Mouse (Mus musculus) CH12.LX (cell line): ENCODE results near the gene Ddx27. TPM values are rescaled to one million over a fixed set of nuclear protein-coding genes. Genes with fewer than 3 reads are reported as not detected.
A peak's percentile ranks its signal among the peaks of the same experiment; 100 is the strongest.

Experiments used
- DNase-seq: peaks from one replicate; pipeline ENCODE4 v3.0.0-alpha.2; 2013; ENCODE audit errors: extremely low read depth
- H3K27ac ChIP-seq: 2 replicates; pipeline ENCODE4 v1.5.1; 2012; ENCODE audit warnings: low read depth, mild to moderate bottlenecking, control low read depth, moderate library complexity; ENCODE audit not compliant: insufficient read depth
- H3K27me3 ChIP-seq: replicated peaks from 2 replicates; pipeline ENCODE3; 2012; ENCODE audit warnings: inconsistent platforms
- H3K36me3 ChIP-seq, 2 experiments: replicated peaks in 1 of 2; 2 replicates each; pipeline versions ENCODE3 to v1.6.1; 2012; ENCODE audit warnings: inconsistent platforms in 1 of 2, low read length in 1 of 2, mild to moderate bottlenecking in 1 of 2, mixed read lengths in 1 of 2, moderate library complexity in 1 of 2; ENCODE audit not compliant: control insufficient read depth in 1 of 2, insufficient read depth in 1 of 2
- H3K4me1 ChIP-seq, 2 experiments: 2 replicates each; pipeline ENCODE4 v1.6.1; 2012; ENCODE audit warnings: inconsistent platforms in 1 of 2, moderate library complexity in 1 of 2; ENCODE audit not compliant: insufficient read depth in 2 of 2, control insufficient read depth in 1 of 2
- H3K4me2 ChIP-seq: 2 replicates; pipeline ENCODE4 v1.6.1; 2012; ENCODE audit warnings: low read depth, mild to moderate bottlenecking, control low read depth; ENCODE audit not compliant: poor library complexity, insufficient read depth, severe bottlenecking
- H3K4me3 ChIP-seq, 3 experiments: fragments of 150-350 bp in 1 of 3; sonication (generic) in 1 of 3; replicated peaks in 1 of 3; 2 replicates each; pipeline versions ENCODE3 to v1.5.1; 2011 to 2012; ENCODE audit warnings: low read depth in 2 of 3, low read length in 2 of 3, mild to moderate bottlenecking in 2 of 3, moderate library complexity in 2 of 3, control low read depth in 1 of 3, improper control_type of control experiment in 1 of 3, inconsistent platforms in 1 of 3, mixed read lengths in 1 of 3; ENCODE audit not compliant: poor library complexity in 1 of 3
- H3K79me2 ChIP-seq: replicated peaks from 2 replicates; pipeline ENCODE4 v1.6.1; 2012; ENCODE audit warnings: mild to moderate bottlenecking, moderate library complexity; ENCODE audit not compliant: control insufficient read depth, poor library complexity, insufficient read depth, severe bottlenecking; ENCODE audit errors: extremely low read depth
- H3K9ac ChIP-seq: 2 replicates; pipeline ENCODE4 v1.6.1; 2012; ENCODE audit warnings: low read depth, mild to moderate bottlenecking, control low read depth, moderate library complexity; ENCODE audit not compliant: insufficient read depth
- H3K9me3 ChIP-seq: replicated peaks from 2 replicates; pipeline ENCODE3; 2012; ENCODE audit warnings: low read length, inconsistent platforms, mixed read lengths
- BHLHE40 ChIP-seq: IDR thresholded peaks from 2 replicates; pipeline ENCODE4 v1.6.1; 2011; ENCODE audit warnings: mild to moderate bottlenecking, low read depth, low read length, improper control_type of control experiment
- CHD2 ChIP-seq: IDR thresholded peaks from 2 replicates; pipeline ENCODE4 v1.6.1; 2011; ENCODE audit warnings: low read length, improper control_type of control experiment
- ELF1 ChIP-seq: IDR thresholded peaks from 2 replicates; pipeline ENCODE4 v1.6.1; 2014; ENCODE audit warnings: low read depth, mild to moderate bottlenecking, inconsistent platforms, low read length, improper control_type of control experiment
- EP300 ChIP-seq: IDR thresholded peaks from 2 replicates; pipeline ENCODE4 v1.6.1; 2011; ENCODE audit warnings: low read length, improper control_type of control experiment
- ETS1 ChIP-seq: conservative IDR thresholded peaks from 2 replicates; pipeline ENCODE4 v1.6.1; 2012; ENCODE audit warnings: low read depth, mild to moderate bottlenecking, inconsistent platforms, low read length, improper control_type of control experiment, moderate library complexity
- GABPA ChIP-seq: IDR thresholded peaks from 2 replicates; pipeline ENCODE4 v1.6.1; 2012; ENCODE audit warnings: low read depth, low read length, improper control_type of control experiment, inconsistent platforms; ENCODE audit not compliant: insufficient replicate concordance
- JUN ChIP-seq: IDR thresholded peaks from 2 replicates; pipeline ENCODE4 v1.6.1; 2011; ENCODE audit warnings: low read depth, mild to moderate bottlenecking, low read length, improper control_type of control experiment, moderate library complexity; ENCODE audit not compliant: insufficient read depth
- JUND ChIP-seq: conservative IDR thresholded peaks from 2 replicates; pipeline ENCODE4 v1.6.1; 2011; ENCODE audit warnings: low read depth, low read length, improper control_type of control experiment
- MAFK ChIP-seq: IDR thresholded peaks from 2 replicates; pipeline ENCODE4 v1.6.1; 2011; ENCODE audit warnings: low read length, improper control_type of control experiment; ENCODE audit not compliant: insufficient replicate concordance
- MAX ChIP-seq: IDR thresholded peaks from 2 replicates; pipeline ENCODE4 v1.6.1; 2011; ENCODE audit warnings: low read length, improper control_type of control experiment
- MAZ ChIP-seq: IDR thresholded peaks from 2 replicates; pipeline ENCODE4 v1.6.1; 2012; ENCODE audit warnings: low read depth, mild to moderate bottlenecking, inconsistent platforms, low read length, improper control_type of control experiment, moderate library complexity
- MEF2A ChIP-seq: IDR thresholded peaks from 2 replicates; pipeline ENCODE4 v1.6.1; 2014; ENCODE audit warnings: low read depth, mild to moderate bottlenecking, inconsistent platforms, low read length, improper control_type of control experiment, borderline replicate concordance
- MXI1 ChIP-seq: IDR thresholded peaks from 2 replicates; pipeline ENCODE4 v1.6.1; 2011; ENCODE audit warnings: mild to moderate bottlenecking, low read depth, low read length, improper control_type of control experiment
- MYC ChIP-seq: IDR thresholded peaks from 2 replicates; pipeline ENCODE4 v1.6.1; 2011; ENCODE audit warnings: low read depth, mild to moderate bottlenecking, improper control_type of control experiment, low read length
- NELFE ChIP-seq: IDR thresholded peaks from 2 replicates; pipeline ENCODE4 v1.6.1; 2011; ENCODE audit warnings: low read depth, low read length, improper control_type of control experiment
- NRF1 ChIP-seq: IDR thresholded peaks from 2 replicates; pipeline ENCODE4 v1.6.1; 2014; ENCODE audit warnings: low read depth, mild to moderate bottlenecking, inconsistent platforms, low read length, improper control_type of control experiment, moderate library complexity
- PAX5 ChIP-seq: IDR thresholded peaks from 2 replicates; pipeline ENCODE4 v1.6.1; 2012; ENCODE audit warnings: low read length, inconsistent platforms, mixed read lengths
- POLR2A ChIP-seq: IDR thresholded peaks from 2 replicates; pipeline ENCODE4 v1.6.1; 2011; ENCODE audit warnings: low read depth, mild to moderate bottlenecking, improper control_type of control experiment, low read length
- POLR2AphosphoS2 ChIP-seq: IDR thresholded peaks from 2 replicates; pipeline ENCODE4 v1.6.1; 2011; ENCODE audit warnings: low read depth, low read length, improper control_type of control experiment
- RAD21 ChIP-seq: IDR thresholded peaks from 2 replicates; pipeline ENCODE4 v1.6.1; 2011; ENCODE audit warnings: low read depth, mild to moderate bottlenecking, low read length, improper control_type of control experiment, moderate library complexity
- TBP ChIP-seq: conservative IDR thresholded peaks from 2 replicates; pipeline ENCODE4 v1.6.1; 2011; ENCODE audit warnings: low read depth, low read length, improper control_type of control experiment
- UBTF ChIP-seq: IDR thresholded peaks from 2 replicates; pipeline ENCODE4 v1.6.1; 2012; ENCODE audit warnings: low read depth, mild to moderate bottlenecking, inconsistent platforms, low read length, improper control_type of control experiment, moderate library complexity
- USF2 ChIP-seq: conservative IDR thresholded peaks from 2 replicates; pipeline ENCODE4 v1.6.1; 2011; ENCODE audit warnings: low read depth, low read length, improper control_type of control experiment
- ZMIZ1 ChIP-seq: IDR thresholded peaks from 2 replicates; pipeline ENCODE4 v1.6.1; 2012; ENCODE audit warnings: low read depth, mild to moderate bottlenecking, inconsistent platforms, low read length, improper control_type of control experiment
- dilution Hi-C: fragments of 300-500 bp; cut with MboI; formaldehyde crosslinking; loops from 2 replicates; pipeline ENCODE4 v1.14.3; 2020; ENCODE audit warnings: low sequenced_read_pairs; ENCODE audit not compliant: extremely low pct_unique_long_range_greater_than_20kb, extremely low pct_ligation_motif_present
- in situ Hi-C: fragments of 300-500 bp; cut with MboI; formaldehyde crosslinking; loops from 3 replicates; pipeline ENCODE4 v1.14.3; 2019; ENCODE audit warnings: low sequenced_read_pairs, low pct_ligation_motif_present, low pct_unique_long_range_greater_than_20kb, mixed read lengths
- polyA plus RNA-seq: library from polyadenylated mRNA; unstranded; fragments of >175 nt; gene quantifications from 2 replicates; pipeline ENCODE4 v1.2.1, GENCODE M21; 2012; ENCODE audit warnings: low read depth; ENCODE audit not compliant: insufficient read length
- total RNA-seq, 2 experiments: library from RNA; depleted of rRNA; stranded (reverse); fragments of 300-350 nt in 1 of 2; fragments of >200 nt in 1 of 2; gene quantifications; 2 replicates each; pipeline ENCODE4 v1.2.3; 2012 to 2014

The Ddx27 gene
- total and polyA plus RNA-seq, 3 experiments, result 139 to 224 (median 157) TPM

GRCm38 (mm10) chr2:166995796-166996532, 19.0 kb upstream of the Ddx27 start, which contains the start of gene Stau1 (continued):
- TF ChIP-seq NRF1, result peak; percentile 87
- TF ChIP-seq MAX, result no peak
- peak; percentile 27; the same call in 1 of the 2 replicates for TF ChIP-seq ZMIZ1
- no peak for TF ChIP-seq RAD21
- no peak for TF ChIP-seq EP300
- peak; percentile 56; the same call in 1 of the 2 replicates for TF ChIP-seq TBP
- peak; percentile 83 for TF ChIP-seq NELFE
- no peak; the same call in 1 of the 2 replicates for TF ChIP-seq MXI1
- peak; percentile 35; the same call in 1 of the 2 replicates for TF ChIP-seq MAZ
- TF ChIP-seq JUND, result no peak
- 0 out of 2 replicates have a peak, but pooled peaks have one; percentile 57 for TF ChIP-seq UBTF
- TF ChIP-seq MYC, result no peak
- no peak for TF ChIP-seq CHD2
- TF ChIP-seq GABPA, result peak; percentile 78; the same call in 1 of the 2 replicates
- no peak for TF ChIP-seq ETS1
- TF ChIP-seq, all 38 proteins: peak for 15

- dilution Hi-C loops (no loop called here), in situ Hi-C loops (no loop called here)
- TF ChIP-seq BHLHE40 (no peak), POLR2A (no peak), USF2 (no peak), MEF2A (no peak), MYC (no peak), PAX5 (no peak), NELFE (no peak), ELF1 (no peak), MAFK (no peak), POLR2AphosphoS2 (no peak), JUN (no peak), MAZ (no peak)
- no peak for DNase-seq
- Histone ChIP-seq H3K4me2 (peak overlapping the region; percentile 97), H3K79me2 (peaks cover 40% of the 10 kb centered on the region), H3K27me3 (no peaks in the 10 kb centered on the region), H3K4me1 (peaks cover 2 to 27% of the 10 kb centered on the region in 2 experiments; a peak in 2 of 4 replicates), H3K36me3 (peaks cover 0 to 2% of the 10 kb centered on the region in 2 experiments), H3K27ac (peak overlapping the region; percentile 54), H3K4me3 (peak overlapping the region; percentile 56 to 63 (median 61)), H3K9me3 (no peaks in the 10 kb centered on the region), H3K9ac (peak overlapping the region; percentile 90)
Observed at GRCm38 (mm10) chr2:166996533-166996894, 18.5 kb upstream of the Ddx27 start.
